Mouse (Mus musculus): ENCODE data around the gene Ccdc30. TPM values are rescaled to one million over a fixed set of nuclear protein-coding genes. Genes with fewer than 3 reads are reported as not detected.
"Not testable (repeated sequence)": the region's sequence is repeated elsewhere in the genome, so short reads cannot be mapped to it uniquely, and the experiment has no call there.

Gene Ccdc30
- polyA plus RNA-seq, 1 experiment from 2014 or later, result 21.3 TPM

DNA sequence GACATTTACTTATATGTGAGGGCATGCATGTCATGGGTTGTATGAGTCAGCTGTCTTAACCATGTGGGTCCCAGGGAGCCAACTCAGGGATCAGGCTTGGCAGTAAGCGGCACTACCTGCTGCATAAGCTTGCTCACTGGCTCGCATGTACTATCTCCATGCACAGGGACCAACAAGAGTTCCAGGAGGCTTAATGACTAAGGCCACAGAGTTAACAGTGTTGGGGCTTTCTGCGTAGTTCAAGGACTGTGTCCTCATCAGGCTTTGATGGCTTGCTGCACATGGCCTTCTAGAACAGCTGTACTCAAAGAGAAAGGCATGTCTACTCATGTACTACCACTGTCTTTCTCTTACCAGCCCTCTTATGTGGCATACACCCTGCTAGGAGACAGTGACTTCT lies 114.6 kb downstream of the Ccdc30 start:
- no peak overlapping the region for H3K4me3 ChIP-seq
- H3K27me3 ChIP-seq, result no peaks in the 10 kb centered on the region
- no peak for ATAC-seq (ENCODE audit: low FRiP score, low read depth)
- no peak overlapping the region for H3K27ac ChIP-seq (replicated peaks)
- no peaks in the 10 kb centered on the region for H3K36me3 ChIP-seq
- H3K4me2 ChIP-seq, result no peak overlapping the region
- H3K4me1 ChIP-seq (replicated peaks), result peaks cover 1% of the 10 kb centered on the region
- WGBS, result 96% methylated on average over 3 of the region's 3 CpGs
- no peak overlapping the region for H3K9ac ChIP-seq
- H3K9me3 ChIP-seq, result no peaks in the 10 kb centered on the region

DNA sequence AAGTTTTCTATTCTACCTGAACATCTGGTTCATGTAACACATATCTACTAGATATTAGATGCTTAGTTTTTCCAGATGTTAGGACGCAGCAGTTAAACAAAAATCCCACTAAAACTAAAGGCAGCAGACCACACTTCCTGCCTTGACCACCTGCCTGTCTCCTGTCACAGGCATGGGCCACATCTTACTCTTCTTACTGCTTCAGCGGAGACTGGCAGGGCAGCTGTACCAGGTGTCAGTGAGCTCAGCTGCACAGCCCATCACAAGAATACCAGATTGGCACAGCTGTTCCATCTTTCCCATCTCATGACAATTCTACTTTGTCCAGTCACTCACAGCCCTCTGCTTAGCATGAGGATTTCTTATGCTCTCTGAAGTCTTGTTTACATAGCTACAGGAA lies 118.0 kb downstream of the Ccdc30 start:
- Histone ChIP-seq H3K4me2 (no peak overlapping the region), H3K4me1 (replicated peaks) (peaks cover 10% of the 10 kb centered on the region), H3K4me3 (no peak overlapping the region), H3K27ac (replicated peaks) (no peak overlapping the region), H3K36me3 (no peaks in the 10 kb centered on the region), H3K9me3 (no peaks in the 10 kb centered on the region), H3K9ac (no peak overlapping the region), H3K27me3 (no peaks in the 10 kb centered on the region)
- ATAC-seq (ENCODE audit: low FRiP score, low read depth), result no peak
- 92% methylated on average over 2 of the region's 2 CpGs for WGBS

DNA sequence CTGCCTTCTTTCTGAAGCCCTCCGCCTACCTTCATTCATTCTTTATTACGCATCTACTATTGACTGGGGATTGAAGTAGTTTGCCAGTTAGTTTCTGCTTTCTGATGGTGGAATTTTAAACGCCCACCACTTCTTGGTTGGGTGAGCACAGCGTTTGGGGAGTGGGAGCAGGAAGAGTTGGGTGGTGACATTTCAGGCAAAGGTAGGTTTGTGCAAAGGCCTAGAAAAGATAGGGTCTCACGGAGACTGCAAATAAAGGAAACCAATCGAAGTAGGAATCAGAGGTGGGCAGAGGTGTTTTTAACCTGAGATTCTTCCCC lies 120.2 kb downstream of the Ccdc30 start:
- peaks cover 31% of the 10 kb centered on the region for H3K4me1 ChIP-seq (replicated peaks)
- no peak for ATAC-seq (ENCODE audit: low FRiP score, low read depth)
- H3K27ac ChIP-seq (replicated peaks), result peak overlapping the region; percentile 97
- H3K9ac ChIP-seq, result peak overlapping the region; percentile 92
- H3K4me3 ChIP-seq, result peak overlapping the region; percentile 79
- H3K9me3 ChIP-seq, result no peaks in the 10 kb centered on the region
- no peaks in the 10 kb centered on the region for H3K27me3 ChIP-seq
- peak overlapping the region; percentile 59 for H3K4me2 ChIP-seq
- 6% methylated on average over 6 of the region's 6 CpGs for whole genome bisulfite sequencing
- no peaks in the 10 kb centered on the region for H3K36me3 ChIP-seq

DNA sequence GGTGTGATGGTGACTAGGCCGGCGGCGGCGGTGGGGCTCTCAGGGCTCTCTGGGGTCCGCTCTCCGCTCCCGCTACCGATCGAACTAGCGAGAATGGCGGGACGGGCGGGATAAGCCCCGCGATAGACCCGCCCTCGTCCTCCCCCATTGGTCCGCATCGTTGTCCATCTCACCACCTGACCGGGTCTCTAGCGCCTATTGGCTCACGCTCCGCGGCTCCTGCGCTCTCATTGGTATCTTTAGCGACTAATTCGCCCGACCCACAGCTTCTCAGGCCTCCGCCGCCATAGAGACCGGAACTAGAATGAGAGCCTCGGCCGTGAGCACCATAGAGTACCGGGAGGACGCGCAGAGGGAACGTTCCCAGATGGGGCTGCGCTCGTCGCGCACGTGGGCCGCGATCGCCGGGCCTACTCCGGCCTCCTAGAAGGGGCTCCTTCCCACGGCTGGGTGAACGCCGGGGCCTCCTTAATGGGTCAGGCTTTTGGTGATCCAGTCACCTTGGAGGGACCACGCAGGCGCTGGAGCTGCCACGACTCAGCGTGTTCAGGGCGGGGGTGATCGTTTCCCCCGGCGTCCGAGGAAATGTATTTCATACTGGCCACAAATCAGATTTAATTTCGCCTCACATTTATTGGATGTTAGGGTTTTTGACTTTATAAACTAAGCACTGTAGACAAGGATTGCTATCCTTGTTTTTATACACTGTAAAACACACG lies 120.7 kb downstream of the Ccdc30 start, which contains the start of gene Ybx1:
Gene Ybx1 (minus strand): TSS at position 190 of the 719 bp plus-strand sequence.
- H3K27me3 ChIP-seq, result no peaks in the 10 kb centered on the region
- WGBS, result under 1% methylated on average over 60 of the region's 61 CpGs
- peak within 1 kb of the TSS; percentile 71 for H3K4me2 ChIP-seq
- H3K36me3 ChIP-seq, result no peaks in the 10 kb centered on the region
- H3K4me3 ChIP-seq, result peak within 1 kb of the TSS; percentile 79
- peaks cover 35% of the 10 kb centered on the region for H3K4me1 ChIP-seq (replicated peaks)
- H3K27ac ChIP-seq (replicated peaks), result peak within 1 kb of the TSS; percentile 97
- H3K9me3 ChIP-seq, result no peaks in the 10 kb centered on the region
- H3K9ac ChIP-seq, result peak within 1 kb of the TSS; percentile 92
- ATAC-seq (ENCODE audit: low FRiP score, low read depth), result peak; percentile 99

DNA sequence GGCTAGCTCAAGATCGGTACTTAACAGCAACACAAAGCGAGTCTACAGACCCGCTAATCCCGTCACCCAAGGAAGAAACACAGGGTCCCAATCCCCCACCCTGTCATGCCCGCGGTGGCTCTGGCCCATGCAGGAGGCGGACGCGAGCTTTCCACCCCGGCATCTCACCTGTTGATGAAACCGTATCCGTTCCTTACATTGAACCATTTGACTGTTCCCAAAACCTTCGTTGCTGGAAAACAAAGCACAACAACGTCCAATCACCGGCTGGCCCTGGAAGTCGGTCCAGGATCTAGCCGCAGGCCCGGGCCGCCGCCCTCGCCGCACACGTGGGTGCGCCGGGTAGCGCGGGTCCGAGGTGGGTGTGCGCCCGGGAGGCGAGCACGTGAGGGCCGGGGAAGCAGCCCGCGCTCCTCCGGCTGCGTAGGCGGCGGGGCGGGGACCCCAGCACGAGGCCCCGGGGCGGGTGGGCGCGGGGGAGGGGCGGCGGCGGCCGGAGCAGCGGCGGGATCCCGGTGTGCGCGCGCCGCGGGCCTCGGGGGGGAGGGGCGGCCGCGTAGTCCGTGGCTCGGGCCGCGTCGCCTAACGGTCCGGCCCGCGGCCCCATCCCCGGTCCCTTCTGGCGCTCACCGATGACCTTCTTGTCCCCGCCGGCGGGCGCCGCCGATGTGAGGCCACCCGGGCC lies 121.6 kb downstream of the Ccdc30 start:
- ATAC-seq (ENCODE audit: low FRiP score, low read depth), result no peak
- Histone ChIP-seq H3K4me1 (replicated peaks) (peaks cover 38% of the 10 kb centered on the region), H3K27me3 (no peaks in the 10 kb centered on the region), H3K4me3 (peak overlapping the region; percentile 79), H3K4me2 (peak overlapping the region; percentile 71), H3K9me3 (no peaks in the 10 kb centered on the region), H3K36me3 (no peaks in the 10 kb centered on the region), H3K9ac (peak overlapping the region; percentile 92), H3K27ac (replicated peaks) (peak overlapping the region; percentile 91)
- WGBS, result under 1% methylated on average over 44 of the region's 80 CpGs

DNA sequence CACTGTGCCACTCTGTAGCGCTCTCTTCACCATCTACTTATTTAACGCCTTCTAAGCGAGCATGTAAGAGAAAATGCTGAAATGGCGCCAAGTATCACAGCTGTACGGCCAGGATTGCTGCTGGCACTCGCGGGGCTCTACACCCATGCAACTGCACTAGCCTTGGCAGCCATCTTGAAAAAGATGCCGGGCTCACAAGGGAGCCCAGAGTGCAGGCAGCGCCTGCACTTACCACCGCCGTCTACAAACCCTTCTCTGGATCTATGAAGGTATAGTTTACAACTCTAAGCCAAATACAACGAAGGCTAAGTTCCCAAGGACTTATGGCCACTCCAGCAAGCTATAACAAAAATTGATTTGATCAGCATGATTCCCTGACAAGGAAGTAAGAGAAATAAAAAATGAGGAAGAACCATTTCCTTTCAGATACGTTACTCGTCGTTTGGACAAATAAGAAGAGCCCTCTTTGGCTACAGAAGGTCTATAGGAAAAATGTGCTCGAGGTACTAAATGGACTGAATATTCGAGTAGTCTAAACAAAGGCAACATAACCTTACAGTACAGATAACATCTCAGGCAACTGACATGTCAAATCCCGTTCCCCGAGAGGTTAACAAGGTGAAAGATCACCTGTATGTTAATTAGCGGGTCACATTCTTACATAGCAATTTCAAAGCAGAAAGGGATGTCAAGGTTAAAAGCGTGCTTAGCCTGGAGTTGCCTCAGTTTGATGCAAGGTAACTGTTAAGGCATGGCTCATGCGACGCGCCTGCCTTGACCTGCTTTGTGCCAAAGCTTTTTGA lies 122.3 kb downstream of the Ccdc30 start:
- ATAC-seq (ENCODE audit: low FRiP score, low read depth), result no peak
- Histone ChIP-seq H3K4me1 (replicated peaks) (peaks cover 42% of the 10 kb centered on the region), H3K9me3 (no peaks in the 10 kb centered on the region), H3K4me2 (peak overlapping the region; percentile 71), H3K27me3 (no peaks in the 10 kb centered on the region), H3K9ac (peak overlapping the region; percentile 92), H3K4me3 (peak overlapping the region; percentile 79), H3K36me3 (no peaks in the 10 kb centered on the region), H3K27ac (replicated peaks) (peak overlapping the region; percentile 91)
- WGBS, result under 1% methylated on average over 24 of the region's 24 CpGs

DNA sequence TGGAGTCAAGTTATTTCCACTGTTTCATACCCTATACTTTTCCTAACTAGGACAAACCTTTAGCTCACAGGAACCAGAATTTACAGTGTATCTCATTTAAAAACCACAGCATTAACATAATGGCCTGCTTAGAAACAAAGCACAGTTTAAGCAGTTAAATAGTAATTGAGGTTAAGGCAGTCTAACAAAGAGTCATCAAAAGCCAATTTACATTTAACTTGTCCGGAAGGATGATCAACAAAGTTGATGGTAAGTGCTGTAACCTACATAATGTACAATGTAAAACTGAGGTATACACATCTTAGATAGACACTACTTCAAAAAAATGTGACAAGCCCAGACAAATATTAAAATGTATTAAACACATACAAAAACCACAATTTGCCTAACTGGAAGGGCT lies 123.4 kb downstream of the Ccdc30 start:
- Histone ChIP-seq H3K9ac (peak overlapping the region; percentile 92), H3K27ac (replicated peaks) (no peak overlapping the region), H3K36me3 (no peaks in the 10 kb centered on the region), H3K4me1 (replicated peaks) (peaks cover 49% of the 10 kb centered on the region), H3K4me3 (peak overlapping the region; percentile 79), H3K4me2 (peak overlapping the region; percentile 71), H3K9me3 (no peaks in the 10 kb centered on the region), H3K27me3 (no peaks in the 10 kb centered on the region)
- 76% methylated on average over 1 of the region's 1 CpGs for WGBS
- ATAC-seq (ENCODE audit: low FRiP score, low read depth), result no peak

DNA sequence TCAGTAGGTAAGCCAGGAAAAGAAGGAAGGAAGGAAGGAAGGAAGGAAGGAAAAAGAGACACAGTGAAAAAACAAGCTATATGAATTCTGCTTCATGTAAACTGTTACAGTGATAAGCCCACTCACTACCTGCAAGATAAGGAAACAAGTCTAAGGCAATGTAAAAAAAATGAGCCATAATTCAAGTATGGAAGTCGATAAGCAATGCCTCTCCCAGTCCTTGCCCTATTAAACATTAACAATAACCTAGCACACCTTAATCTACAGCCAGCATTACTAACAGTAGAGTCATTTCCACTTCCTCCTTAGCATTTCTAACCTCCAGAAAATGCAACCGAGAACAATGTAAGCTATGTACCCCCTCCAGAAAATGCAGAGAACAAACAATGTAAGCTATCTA lies 130.0 kb downstream of the Ccdc30 start:
- no peak overlapping the region for H3K9ac ChIP-seq
- no peaks in the 10 kb centered on the region for H3K27me3 ChIP-seq
- peaks cover 20% of the 10 kb centered on the region for H3K4me1 ChIP-seq (replicated peaks)
- no peak overlapping the region for H3K4me3 ChIP-seq
- H3K9me3 ChIP-seq, result no peaks in the 10 kb centered on the region
- no peak overlapping the region for H3K4me2 ChIP-seq
- no peak for ATAC-seq (ENCODE audit: low FRiP score, low read depth)
- WGBS, result 82% methylated on average over 2 of the region's 2 CpGs
- H3K36me3 ChIP-seq, result peaks cover 38% of the 10 kb centered on the region
- no peak overlapping the region for H3K27ac ChIP-seq (replicated peaks)

DNA sequence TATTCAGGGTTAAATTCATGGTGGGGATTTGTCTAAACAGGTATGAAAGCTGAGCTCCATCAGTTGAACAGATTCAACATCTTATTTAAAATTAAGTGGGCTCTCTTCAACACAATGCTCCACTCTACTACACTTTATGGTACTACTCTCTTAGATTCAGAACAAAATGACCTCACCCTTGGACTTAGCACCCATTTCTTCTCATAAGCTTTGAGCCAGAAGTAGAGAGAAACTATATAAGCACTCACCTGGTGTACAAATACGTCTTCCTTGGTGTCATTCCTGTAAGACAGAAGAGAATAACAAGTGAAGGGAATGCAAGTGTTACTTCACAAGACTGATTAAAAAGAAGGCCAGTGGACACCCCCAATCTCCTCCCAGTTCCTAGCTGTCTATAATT lies 130.5 kb downstream of the Ccdc30 start:
- Histone ChIP-seq H3K9me3 (no peaks in the 10 kb centered on the region), H3K27ac (replicated peaks) (no peak overlapping the region), H3K4me3 (no peak overlapping the region), H3K9ac (no peak overlapping the region), H3K4me2 (no peak overlapping the region), H3K27me3 (no peaks in the 10 kb centered on the region), H3K4me1 (replicated peaks) (peaks cover 16% of the 10 kb centered on the region), H3K36me3 (peaks cover 42% of the 10 kb centered on the region)
- ATAC-seq (ENCODE audit: low FRiP score, low read depth), result no peak
- WGBS, result 91% methylated on average over 1 of the region's 1 CpGs

DNA sequence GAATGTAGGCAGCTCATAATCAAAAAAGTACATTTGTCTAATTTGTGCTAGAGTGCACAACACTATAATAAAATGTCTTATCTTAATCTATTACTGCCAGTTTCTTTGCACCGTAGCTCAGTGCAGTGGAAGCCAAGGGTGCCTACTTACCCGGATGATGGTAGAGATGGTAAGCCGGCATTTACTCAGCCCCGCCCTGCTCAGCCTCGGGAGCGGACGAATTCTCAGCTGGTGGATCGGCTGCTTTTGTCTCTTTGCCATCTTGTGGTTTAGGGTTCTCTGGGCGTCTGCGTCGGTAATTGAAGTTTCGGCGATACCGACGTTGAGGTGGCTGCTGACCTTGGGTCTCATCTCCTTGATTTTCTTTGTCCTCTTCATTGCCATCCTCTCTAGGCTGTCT lies 136.5 kb downstream of the Ccdc30 start:
- not testable (repeated sequence) for H3K9ac ChIP-seq; H3K27me3 ChIP-seq; H3K9me3 ChIP-seq; H3K27ac ChIP-seq (replicated peaks); H3K4me2 ChIP-seq; ATAC-seq (ENCODE audit: low FRiP score, low read depth); H3K4me3 ChIP-seq; H3K4me1 ChIP-seq (replicated peaks)
- WGBS, result 89% methylated on average over 15 of the region's 15 CpGs
- H3K36me3 ChIP-seq, result peaks cover 77% of the 10 kb centered on the region

DNA sequence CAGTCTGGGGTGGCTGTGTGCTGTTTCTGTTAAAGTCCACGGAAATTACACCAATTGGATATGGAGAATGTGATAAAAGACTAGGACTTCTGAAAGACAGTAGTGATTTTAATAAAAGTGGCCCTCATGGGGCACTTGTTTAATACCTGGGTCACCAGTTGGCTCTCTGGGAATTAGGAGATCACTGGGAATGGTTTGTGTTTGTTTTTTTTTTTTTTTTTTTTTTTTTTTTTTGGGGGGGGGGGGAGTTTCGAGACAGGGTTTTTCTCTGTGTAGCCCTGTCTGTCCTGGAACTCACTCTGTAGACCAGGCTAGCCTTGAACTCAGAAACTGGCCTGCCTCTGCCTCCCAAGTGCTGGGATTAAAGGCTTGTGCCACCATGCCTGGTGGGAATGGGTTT lies 139.6 kb downstream of the Ccdc30 start:
- no peaks in the 10 kb centered on the region for H3K27me3 ChIP-seq
- no peak overlapping the region for H3K4me3 ChIP-seq
- H3K36me3 ChIP-seq, result peaks cover 79% of the 10 kb centered on the region
- 93% methylated on average over 1 of the region's 2 CpGs for WGBS
- H3K4me1 ChIP-seq (replicated peaks), result no peaks in the 10 kb centered on the region
- H3K9me3 ChIP-seq, result no peaks in the 10 kb centered on the region
- no peak overlapping the region for H3K9ac ChIP-seq
- no peak for ATAC-seq (ENCODE audit: low FRiP score, low read depth)
- H3K27ac ChIP-seq (replicated peaks), result peak overlapping the region; percentile 34; the same call in 1 of the 2 replicates
- H3K4me2 ChIP-seq, result no peak overlapping the region

DNA sequence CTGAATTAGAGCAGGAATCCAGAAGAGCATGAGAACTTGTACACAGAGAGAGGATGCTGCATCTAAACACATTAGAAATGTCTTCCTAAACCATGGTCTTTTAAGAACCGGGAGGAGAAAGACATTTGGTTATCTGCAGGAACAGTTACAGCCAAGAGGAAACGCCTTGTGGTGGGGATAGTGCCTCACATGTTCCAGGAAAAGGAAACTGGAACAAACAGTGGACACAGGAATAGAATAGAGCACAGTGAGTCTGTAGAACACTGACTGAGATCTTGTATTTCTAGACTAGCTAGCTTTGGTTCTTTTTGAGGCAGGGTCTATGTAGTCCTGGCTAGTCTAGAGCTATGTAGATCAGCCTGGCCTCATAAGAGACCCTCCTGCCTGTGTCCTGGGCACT lies 140.1 kb downstream of the Ccdc30 start:
- H3K4me3 ChIP-seq, result no peak overlapping the region
- no peaks in the 10 kb centered on the region for H3K27me3 ChIP-seq
- ATAC-seq (ENCODE audit: low FRiP score, low read depth), result no peak
- H3K9ac ChIP-seq, result no peak overlapping the region
- no peak overlapping the region for H3K4me2 ChIP-seq
- H3K9me3 ChIP-seq, result no peaks in the 10 kb centered on the region
- 92% methylated on average over 2 of the region's 2 CpGs for WGBS
- H3K4me1 ChIP-seq (replicated peaks), result no peaks in the 10 kb centered on the region
- H3K27ac ChIP-seq (replicated peaks), result peak overlapping the region; percentile 34; the same call in 1 of the 2 replicates
- H3K36me3 ChIP-seq, result peaks cover 80% of the 10 kb centered on the region
